Mouse (Mus musculus) heart, postnatal 0 days (tissue): ENCODE measurements around the gene Atp6v0c.

ENCODE experiments used
- CTCF ChIP-seq: IDR thresholded peaks from 2 replicates; pipeline ENCODE4 v1.5.1; 2016; ENCODE audit warnings: antibody characterized with exemption, control low read depth, low read depth
- EP300 ChIP-seq: IDR thresholded peaks from 2 replicates; pipeline ENCODE4 v1.6.1; 2016; ENCODE audit warnings: antibody characterized with exemption, low read depth

DNA sequence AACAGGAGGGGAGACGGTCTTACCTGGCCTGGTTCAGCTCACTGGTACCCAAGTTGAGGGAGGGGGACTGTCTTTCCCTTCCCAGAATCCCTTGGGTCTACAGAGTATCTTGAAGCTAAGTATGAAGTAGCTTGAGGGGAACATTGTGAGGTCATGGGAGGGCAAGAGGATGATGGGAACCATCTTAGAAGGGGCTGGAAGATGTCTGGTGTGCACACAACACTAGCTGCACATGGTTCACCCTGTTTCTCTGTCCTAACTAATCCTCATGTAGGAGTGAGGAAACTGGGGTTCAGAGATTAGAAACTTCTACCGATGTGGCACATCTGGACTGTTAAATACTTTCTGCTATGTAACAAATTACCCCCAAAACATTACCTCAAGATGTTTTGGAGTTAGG lies 18.7 kb downstream of the Atp6v0c start, which contains the start of gene Pdpk1:
- TF ChIP-seq CTCF (no peak), EP300 (no peak)
